Mouse (Mus musculus) heart, postnatal 0 days (tissue): ENCODE data around the gene BC005624. TPM values are rescaled to one million over a fixed set of nuclear protein-coding genes. Genes with fewer than 3 reads are reported as not detected.

ENCODE experiments used
- ATAC-seq: fragments of 200-750 bp; cut with Nextera tagmentation; 2 replicates; pipeline ENCODE4 v1.8.0; 2017; ENCODE audit warnings: low read depth, moderate number of reproducible peaks, moderate library complexity; ENCODE audit not compliant: insufficient read depth
- DNase-seq: peaks from one replicate; pipeline ENCODE4 v3.0.0-alpha.2; 2016; ENCODE audit warnings: low spot score
- H3K27ac ChIP-seq: fragments of 300-500 bp; sonication (generic); 2 replicates; pipeline ENCODE4 v1.5.1; 2014; ENCODE audit warnings: low read depth, mild to moderate bottlenecking
- H3K27me3 ChIP-seq: fragments of 300-500 bp; sonication (generic); 2 replicates; pipeline ENCODE4 v1.6.1; 2014; ENCODE audit warnings: low read length, mixed read lengths; ENCODE audit not compliant: control insufficient read depth, insufficient read depth
- H3K36me3 ChIP-seq: fragments of 300-500 bp; sonication (generic); replicated peaks from 2 replicates; pipeline ENCODE4 v1.6.1; 2014; ENCODE audit warnings: low read length, mixed read lengths; ENCODE audit not compliant: control insufficient read depth, insufficient read depth
- H3K4me1 ChIP-seq: fragments of 300-500 bp; sonication (generic); 2 replicates; pipeline ENCODE4 v1.6.1; 2014; ENCODE audit warnings: antibody characterized with exemption; ENCODE audit not compliant: control insufficient read depth, insufficient read depth
- H3K4me2 ChIP-seq: fragments of 300-500 bp; sonication (generic); 2 replicates; pipeline ENCODE4 v1.6.1; 2014; ENCODE audit warnings: low read depth, mild to moderate bottlenecking, low read length, moderate library complexity
- H3K4me3 ChIP-seq: fragments of 300-500 bp; sonication (generic); 2 replicates; pipeline ENCODE4 v1.5.1; 2014; ENCODE audit warnings: low read depth, low read length
- H3K9ac ChIP-seq: fragments of 300-500 bp; sonication (generic); replicated peaks from 2 replicates; pipeline ENCODE4 v1.6.1; 2014; ENCODE audit warnings: low read depth, low read length, mixed read lengths
- H3K9me3 ChIP-seq: fragments of 300-500 bp; sonication (generic); replicated peaks from 2 replicates; pipeline ENCODE4 v1.6.1; 2016; ENCODE audit warnings: low read length; ENCODE audit not compliant: control insufficient read depth
- CTCF ChIP-seq: IDR thresholded peaks from 2 replicates; pipeline ENCODE4 v1.5.1; 2016; ENCODE audit warnings: antibody characterized with exemption, control low read depth, low read depth
- EP300 ChIP-seq: IDR thresholded peaks from 2 replicates; pipeline ENCODE4 v1.6.1; 2016; ENCODE audit warnings: antibody characterized with exemption, low read depth
- WGBS: fragments of 180-500 bp; shearing (Covaris S2); extraction: QIAGEN DNeasy Blood & Tissue Kit; methylation state at CpG from one replicate; pipeline ENCODE4 v1.1.7; 2014; 5-methylcytosine and 5-hydroxymethylcytosine counted together
- polyA plus RNA-seq: library from polyadenylated mRNA; unstranded; fragments of >200 nt; fragmentation: Nextera tagmentation; extraction: Ambion mirVana; gene quantifications from 2 replicates; pipeline ENCODE4 v1.2.1, GENCODE M21; 2015
- total RNA-seq: library from RNA; depleted of rRNA; stranded (reverse); fragments of >200 nt; gene quantifications from 2 replicates; pipeline ENCODE4 v1.2.3, GENCODE M21; 2014; ENCODE audit warnings: low replicate concordance

Gene BC005624
- total and polyA plus RNA-seq, 2 experiments from 2014 or later: 7.6 to 21.1 TPM

DNA sequence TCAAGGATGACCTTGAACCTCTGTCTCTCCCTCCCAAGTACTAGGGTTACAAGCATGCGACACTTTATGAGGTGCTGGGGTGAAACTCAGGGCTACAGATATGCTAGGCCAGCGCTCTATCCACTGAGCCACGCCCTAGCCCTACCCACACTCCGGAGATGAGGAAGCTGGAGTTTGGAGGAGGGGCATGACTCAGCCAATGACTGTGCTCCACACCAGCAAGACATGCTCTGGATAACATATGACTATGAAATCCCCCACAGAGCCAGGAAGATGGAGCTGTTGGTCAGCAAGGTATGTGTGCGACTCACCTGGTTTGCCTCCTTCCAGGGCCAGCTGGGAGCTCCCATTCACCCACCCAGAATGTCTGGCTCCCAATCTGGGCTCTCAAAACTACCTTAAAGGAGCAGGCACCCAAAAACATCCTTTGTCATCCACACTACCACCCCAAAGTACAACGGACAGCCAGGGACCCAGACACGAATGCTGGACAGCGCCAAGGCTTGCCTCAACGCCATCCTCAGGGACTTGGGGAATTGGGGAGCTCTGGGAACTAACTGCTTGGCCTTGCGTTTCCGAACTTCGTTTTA is 53.0 kb downstream of the BC005624 start:
- ATAC-seq (no peak), DNase-seq (no peak)
- Histone ChIP-seq H3K4me3 (no peak overlapping the region), H3K4me2 (peak overlapping the region; percentile 48), H3K36me3 (no peaks in the 10 kb centered on the region), H3K27me3 (no peaks in the 10 kb centered on the region), H3K4me1 (peaks cover 19% of the 10 kb centered on the region), H3K27ac (no peak overlapping the region), H3K9ac (no peak overlapping the region), H3K9me3 (no peaks in the 10 kb centered on the region)
- WGBS: 32% methylated on average over 12 of the region's 12 CpGs
- no peak for TF ChIP-seq CTCF
- TF ChIP-seq EP300: no peak

DNA sequence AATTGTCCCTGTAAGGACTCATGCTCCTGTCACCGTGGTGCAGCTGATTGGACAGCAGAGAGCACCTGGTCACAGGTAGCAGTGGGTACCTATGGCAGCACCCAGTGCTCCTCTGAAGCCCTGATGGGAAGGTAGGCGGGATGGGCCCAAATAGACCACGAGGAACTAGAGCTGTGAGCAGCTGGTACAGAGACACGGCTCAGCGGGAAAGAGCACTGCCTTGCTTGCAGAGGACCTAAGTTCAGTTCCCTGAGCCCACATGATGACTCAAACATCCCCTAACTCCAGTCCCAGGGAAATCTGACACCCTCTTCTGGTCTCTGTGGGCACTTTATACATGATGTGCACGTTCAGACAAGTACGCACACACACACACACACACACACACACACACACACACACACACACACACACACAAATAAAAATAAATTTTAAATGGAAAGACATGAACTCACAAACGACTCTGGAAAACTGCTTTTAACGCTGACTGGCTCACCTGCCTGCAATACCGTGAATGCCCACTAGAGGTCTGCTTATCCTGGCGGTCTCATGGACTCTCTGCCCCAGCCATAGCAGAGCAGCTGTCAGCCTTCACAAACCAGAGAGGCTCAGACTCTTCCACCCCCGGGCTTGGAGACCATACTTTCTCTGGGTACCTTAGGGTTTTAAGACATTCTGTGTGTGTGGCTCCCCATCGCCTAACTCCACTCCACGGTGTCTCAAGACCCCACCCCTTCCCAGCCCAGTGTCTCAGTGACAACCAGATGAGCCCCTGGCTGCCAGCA is 54.0 kb downstream of the BC005624 start:
- 27% methylated on average over 14 of the region's 14 CpGs for whole genome bisulfite sequencing
- Histone ChIP-seq H3K27me3 (no peaks in the 10 kb centered on the region), H3K4me1 (peaks cover 19% of the 10 kb centered on the region), H3K4me3 (no peak overlapping the region), H3K9ac (no peak overlapping the region), H3K4me2 (no peak overlapping the region), H3K36me3 (no peaks in the 10 kb centered on the region), H3K27ac (peak overlapping the region; percentile 56), H3K9me3 (no peaks in the 10 kb centered on the region)
- ATAC-seq (peak; percentile 56), DNase-seq (peak; percentile 71)
- peak; percentile 85 for TF ChIP-seq CTCF
- TF ChIP-seq EP300: no peak

- no peak overlapping the region for H3K4me2 ChIP-seq
- no peaks in the 10 kb centered on the region for H3K27me3 ChIP-seq
- H3K4me3 ChIP-seq: no peak overlapping the region
- H3K27ac ChIP-seq: peak overlapping the region; percentile 56
- DNase-seq: peak; percentile 37
- no peaks in the 10 kb centered on the region for H3K9me3 ChIP-seq
- 26% methylated on average over 9 of the region's 9 CpGs for WGBS
- peaks cover 19% of the 10 kb centered on the region for H3K4me1 ChIP-seq
- H3K36me3 ChIP-seq: no peaks in the 10 kb centered on the region
- H3K9ac ChIP-seq: no peak overlapping the region
- peak; percentile 40 for ATAC-seq
- TF ChIP-seq CTCF: no peak
- no peak for TF ChIP-seq EP300
These were observed 54.7 kb downstream of the BC005624 start for GRCm38 (mm10) chr2:30927151-30927781.

- Histone ChIP-seq H3K4me2 (no peak overlapping the region), H3K9me3 (no peaks in the 10 kb centered on the region), H3K9ac (no peak overlapping the region), H3K4me3 (no peak overlapping the region), H3K36me3 (no peaks in the 10 kb centered on the region), H3K4me1 (peaks cover 19% of the 10 kb centered on the region), H3K27ac (no peak overlapping the region), H3K27me3 (no peaks in the 10 kb centered on the region)
- 77% methylated on average over 4 of the region's 4 CpGs for WGBS
- DNase-seq (no peak), ATAC-seq (no peak)
- TF ChIP-seq EP300: no peak
- TF ChIP-seq CTCF: no peak
These were observed 55.6 kb downstream of the BC005624 start for GRCm38 (mm10) chr2:30926381-30926780.

- Histone ChIP-seq H3K4me3 (no peak overlapping the region), H3K9me3 (no peaks in the 10 kb centered on the region), H3K27me3 (no peaks in the 10 kb centered on the region), H3K27ac (no peak overlapping the region), H3K4me1 (peaks cover 22% of the 10 kb centered on the region), H3K36me3 (no peaks in the 10 kb centered on the region), H3K4me2 (no peak overlapping the region), H3K9ac (no peak overlapping the region)
- 76% methylated on average over 4 of the region's 4 CpGs for WGBS
- no peak for DNase-seq
- ATAC-seq: no peak
- TF ChIP-seq EP300: no peak
- TF ChIP-seq CTCF: no peak
These were observed 56.8 kb downstream of the BC005624 start for GRCm38 (mm10) chr2:30925181-30925580.
